Mouse (Mus musculus) urinary bladder, postnatal 36 days (tissue): ENCODE measurements around the gene Vmn1r15.

ENCODE experiments used
- DNase-seq, 2 experiments: peaks; one replicate each; pipeline ENCODE4 v3.0.0; 2022; ENCODE audit warnings: low spot score in 2 of 2, mixed read lengths in 1 of 2

Vmn1r15 gene

DNA sequence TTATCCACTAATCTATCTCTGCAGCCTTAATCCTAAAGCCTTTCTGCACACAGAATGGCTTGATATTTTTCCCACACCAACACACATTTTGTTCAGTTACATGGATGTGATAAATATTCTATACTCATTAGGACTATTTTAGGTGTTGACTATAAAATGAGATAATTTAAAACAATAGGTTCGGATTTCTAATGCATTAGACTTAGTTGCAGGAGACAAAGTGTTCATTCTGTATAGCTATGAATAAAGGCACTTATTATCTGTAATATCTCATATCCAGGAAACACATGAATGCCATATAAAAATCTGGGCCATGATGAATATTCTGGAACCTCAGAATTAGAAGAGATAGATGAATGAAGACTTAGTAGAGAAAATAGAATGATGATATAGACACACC lies at the start of gene Vmn1r15:
Vmn1r15 (plus strand) TSS at position 301 of the 400 bp plus-strand sequence.
- no peak for DNase-seq

DNA sequence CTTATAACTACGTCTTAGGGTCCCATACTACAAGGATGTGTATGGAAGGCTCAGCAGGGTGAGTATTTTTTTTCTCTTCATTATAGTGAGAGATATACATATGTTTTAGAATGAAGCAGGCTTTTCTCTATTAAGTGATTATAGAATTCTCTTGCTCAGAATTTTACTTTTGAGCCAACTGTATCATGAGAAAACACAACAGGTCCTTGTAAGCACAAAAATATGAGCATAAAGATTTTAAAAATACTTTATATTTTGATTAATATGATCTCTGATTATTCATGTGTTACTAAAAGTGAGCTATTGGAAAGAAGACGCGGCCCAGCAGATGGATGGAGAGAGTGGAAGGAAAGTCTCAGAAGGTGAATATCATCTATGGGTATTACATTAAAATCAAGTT lies 26.4 kb upstream of the Vmn1r15 start, which contains the start of gene Vmn1r14:
Vmn1r14 (plus strand) TSS at position 301 of the 400 bp plus-strand sequence.
- DNase-seq: no peak

DNA sequence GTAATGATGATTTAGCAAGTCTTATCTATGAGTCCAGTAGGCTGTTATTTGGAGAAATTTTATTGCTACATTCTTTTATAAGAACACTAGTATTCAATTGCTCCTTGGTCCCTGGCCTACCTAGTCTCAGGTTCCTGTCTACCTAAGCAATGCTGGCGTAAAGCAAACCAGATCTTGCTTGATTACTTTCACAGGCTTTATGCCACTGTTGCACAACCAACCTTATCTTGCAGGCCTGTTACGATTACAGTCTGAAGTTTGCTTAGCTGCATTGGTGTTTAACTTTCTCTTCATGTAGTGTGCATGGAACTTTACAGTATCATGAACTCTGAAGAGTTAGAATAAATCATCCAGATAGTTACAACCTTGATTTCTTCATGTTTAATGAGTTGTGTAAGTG lies 3.2 kb downstream of the Vmn1r15 start:
- DNase-seq: no peak

DNA sequence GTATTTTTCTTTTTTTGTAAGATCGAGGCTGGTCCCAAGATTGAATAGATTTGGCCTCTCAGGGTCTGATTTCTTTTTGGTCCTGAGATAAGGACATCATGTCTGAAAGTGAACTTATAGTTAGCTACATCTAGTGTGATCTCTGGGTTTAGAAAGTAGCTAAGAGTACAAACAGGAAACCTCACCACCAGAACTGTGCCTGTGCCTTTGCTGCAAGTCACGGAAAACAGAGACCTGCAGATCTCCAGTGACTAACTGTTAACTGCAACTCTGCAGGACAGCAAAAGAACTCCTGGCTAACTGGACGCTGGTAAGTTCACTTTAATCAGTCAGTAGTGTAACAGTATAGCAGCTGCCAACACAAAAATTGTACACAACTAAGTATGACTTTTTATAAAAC lies 14.1 kb downstream of the Vmn1r15 start:
- no peak for DNase-seq

DNA sequence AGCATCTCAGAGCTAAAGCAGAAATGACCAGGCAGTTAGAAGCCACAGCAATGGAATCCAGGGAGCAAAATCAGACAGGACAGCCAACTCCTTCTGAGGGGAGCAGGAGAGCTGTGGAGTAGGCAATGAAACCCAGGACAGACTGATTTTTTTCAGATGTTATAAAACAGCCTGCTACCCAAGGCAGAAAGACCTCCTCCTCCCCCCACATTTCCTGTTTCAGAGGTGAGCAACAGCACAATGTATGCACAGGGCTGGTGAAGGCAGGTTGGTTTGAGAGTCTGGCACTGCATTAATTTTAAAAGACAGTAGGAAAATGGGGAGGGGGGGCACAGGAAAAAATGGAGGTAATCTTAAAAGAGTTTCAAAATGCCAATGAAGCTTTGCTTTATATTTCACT lies 14.8 kb downstream of the Vmn1r15 start:
- DNase-seq: no peak

DNA sequence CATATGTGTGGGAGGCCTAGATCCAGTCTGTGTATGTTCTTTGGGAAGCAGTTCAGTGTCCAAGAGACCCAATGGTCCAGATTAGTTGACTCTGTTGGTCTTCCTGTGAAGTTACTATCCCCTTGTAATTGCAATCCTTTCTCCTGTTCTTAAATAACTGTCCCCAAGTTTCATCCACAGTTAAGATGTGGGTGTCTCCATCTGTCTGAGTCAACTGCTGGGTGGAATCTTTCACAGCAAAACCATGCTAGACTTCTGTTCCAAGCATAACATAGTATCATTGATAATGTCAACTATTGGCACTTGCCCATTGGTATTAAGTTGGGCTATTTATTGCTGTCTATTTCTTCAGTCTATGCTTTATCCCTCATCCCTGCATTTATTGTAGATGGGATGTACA lies 21.2 kb downstream of the Vmn1r15 start:
- no peak for DNase-seq
